Mouse (Mus musculus): ENCODE data around the gene Ric3.

- TF ChIP-seq CTCF (IDR thresholded peaks at IDR 0.05) (no peak), POLR2A (IDR thresholded peaks at IDR 0.05; ENCODE audit: insufficient read depth, low read depth, low read length) (no peak)
Measured at GRCm38 (mm10) chr7:109012575-109012974, 70.6 kb downstream of the Ric3 start.

Measured in heart, adult 2 months (tissue).